Mouse (Mus musculus) cerebellum, adult 2 months (tissue): ENCODE measurements at regions not wholly inside any gene's neighbourhood (a gene's known extent, or its start where the extent isn't known, plus 50 kb on each side); places are given as distances from the start of the nearest gene placed in this dataset.

Experiments
- CTCF ChIP-seq: fragments of 200-500 bp; IDR thresholded peaks from 2 replicates; pipeline ENCODE4 v1.5.1; 2011; ENCODE audit warnings: low read depth, mild to moderate bottlenecking, control low read depth, low read length, moderate library complexity, borderline replicate concordance; ENCODE audit not compliant: insufficient read depth
- POLR2A ChIP-seq: fragments of 200-500 bp; IDR thresholded peaks from 2 replicates; pipeline ENCODE4 v1.6.1; 2011; ENCODE audit warnings: low read length, control low read depth, borderline replicate concordance; ENCODE audit not compliant: insufficient read depth

DNA sequence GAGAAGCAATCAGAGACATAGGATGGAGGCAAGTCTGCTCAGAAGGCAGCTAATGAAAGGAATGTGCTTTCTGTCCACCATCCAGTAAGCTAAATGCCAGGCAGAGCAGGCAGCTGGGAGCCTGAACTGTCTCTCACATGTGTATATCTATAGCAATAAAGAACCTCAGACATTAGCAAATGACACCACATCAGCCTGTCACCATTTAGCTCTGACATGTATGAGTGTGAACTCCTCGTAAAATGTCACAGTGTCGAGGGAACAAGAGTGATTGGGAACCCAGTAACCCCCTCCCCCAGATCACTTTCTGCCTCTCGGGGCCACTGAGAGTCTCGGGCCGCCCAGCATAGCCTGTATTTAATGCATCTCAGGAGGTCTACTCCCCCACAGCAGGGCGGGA is 274.2 kb upstream of the Zfp637 start:
- no peak for TF ChIP-seq POLR2A
- no peak for TF ChIP-seq CTCF
